Mouse (Mus musculus) adrenal gland, postnatal 36 days (tissue): Measurements from ENCODE around the gene Fam160b1. TPM values are rescaled to one million over a fixed set of nuclear protein-coding genes. Genes with fewer than 3 reads are reported as not detected.

Experiments used
- DNase-seq, 2 experiments: peaks; one replicate each; pipeline ENCODE4 v3.0.0; 2021; ENCODE audit warnings: mixed read lengths in 1 of 2
- total RNA-seq, 2 experiments: library from RNA; stranded (reverse); gene quantifications; 2 replicates each; pipeline ENCODE4 v1.2.3; 2021

Fam160b1 gene
- total RNA-seq, 2 experiments from 2014 or later = 20.8 to 21.0 TPM

GRCm38 (mm10) chr19:57343860-57344259, 16.6 kb upstream of the Fam160b1 start:
- no peak for DNase-seq

- DNase-seq = no peak
Observed at GRCm38 (mm10) chr19:57344678-57345077, 15.8 kb upstream of the Fam160b1 start.

GRCm38 (mm10) chr19:57349096-57349495, 11.4 kb upstream of the Fam160b1 start:
- DNase-seq = no peak

GRCm38 (mm10) chr19:57352337-57352935, 8.0 kb upstream of the Fam160b1 start:
- no peak for DNase-seq

DNA sequence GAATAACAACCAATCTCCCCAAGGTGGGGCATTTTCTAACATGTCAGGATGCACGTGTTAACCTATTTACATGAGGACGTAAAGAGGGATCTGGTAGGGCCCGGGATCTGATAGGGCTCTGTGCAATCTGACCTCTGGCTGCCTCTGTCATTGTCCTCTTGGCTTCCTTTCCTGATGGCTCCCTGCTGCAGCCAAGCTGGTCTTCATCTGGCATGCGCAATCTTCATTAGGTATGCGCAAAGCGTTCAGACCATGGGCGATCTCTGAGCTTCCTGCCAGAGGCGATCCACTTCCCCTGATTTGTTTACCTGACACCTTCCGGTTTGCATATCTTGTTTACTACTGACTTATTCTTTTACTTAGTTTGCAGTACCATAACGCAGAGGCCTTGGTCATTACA, 7.3 kb upstream of the Fam160b1 start:
- no peak for DNase-seq

- DNase-seq = no peak
Observed at GRCm38 (mm10) chr19:57354050-57354449, 6.4 kb upstream of the Fam160b1 start.

- no peak for DNase-seq
Observed at GRCm38 (mm10) chr19:57354715-57355114, 5.8 kb upstream of the Fam160b1 start.

DNA sequence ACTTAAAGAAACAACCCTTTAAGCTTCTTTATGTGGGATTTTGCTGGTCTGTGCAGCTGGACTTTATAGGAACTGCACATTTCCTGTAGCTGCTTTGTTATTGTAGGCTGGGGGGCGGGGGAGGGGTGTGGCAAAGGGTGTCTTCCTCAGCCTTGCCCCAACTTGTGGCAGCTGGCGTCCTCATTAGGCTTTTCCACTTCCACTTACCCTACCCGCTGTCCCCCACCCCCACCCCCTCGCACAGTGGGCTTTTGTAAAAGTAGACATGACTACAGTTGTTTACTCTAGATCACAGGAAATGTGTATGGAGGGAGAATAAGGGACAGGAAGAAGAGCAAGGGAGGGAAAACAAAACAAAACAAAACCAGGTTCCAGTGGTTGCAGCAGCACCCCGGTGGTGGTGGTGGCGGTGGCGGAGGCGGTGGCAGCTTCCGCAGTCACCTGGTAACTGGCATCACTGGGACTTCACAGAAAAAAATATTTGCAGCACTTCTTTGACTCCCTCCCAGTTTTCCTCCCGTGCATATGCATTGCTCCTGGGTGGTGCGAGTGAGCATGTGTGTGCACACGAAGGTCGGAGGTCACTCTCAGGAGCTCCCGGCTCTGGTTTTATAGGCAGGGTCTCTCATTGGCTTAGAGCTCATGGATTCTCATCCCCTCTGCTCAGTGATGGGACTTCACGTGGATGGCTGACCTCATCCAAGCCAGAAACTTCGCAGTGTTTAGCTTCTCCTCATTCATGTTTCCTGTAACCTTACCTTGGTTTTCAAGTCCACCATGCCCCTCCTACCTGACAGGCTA, 4.8 kb upstream of the Fam160b1 start:
- no peak for DNase-seq

GRCm38 (mm10) chr19:57356273-57356672, 4.2 kb upstream of the Fam160b1 start:
- DNase-seq = no peak

DNA sequence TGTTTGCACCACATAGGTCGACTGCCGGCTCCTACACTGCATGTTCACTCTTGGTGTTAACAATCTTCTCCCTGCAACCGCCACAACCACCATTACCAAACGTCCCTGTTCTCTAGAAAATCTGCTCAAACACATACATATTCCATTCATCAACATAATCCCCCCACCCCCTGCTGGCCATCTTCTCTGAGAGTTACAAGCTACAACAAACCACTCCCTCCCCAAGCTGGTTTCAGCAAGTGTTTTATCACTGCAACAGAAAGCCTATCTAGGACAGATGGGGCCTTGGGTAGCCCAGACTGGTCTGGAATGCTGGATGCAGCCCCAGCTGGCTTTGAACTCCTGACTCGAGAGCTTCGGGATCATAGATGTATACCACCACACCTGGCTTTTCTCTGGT, 3.2 kb upstream of the Fam160b1 start:
- no peak for DNase-seq

GRCm38 (mm10) chr19:57357811-57358210, 2.7 kb upstream of the Fam160b1 start:
- DNase-seq = no peak

DNA sequence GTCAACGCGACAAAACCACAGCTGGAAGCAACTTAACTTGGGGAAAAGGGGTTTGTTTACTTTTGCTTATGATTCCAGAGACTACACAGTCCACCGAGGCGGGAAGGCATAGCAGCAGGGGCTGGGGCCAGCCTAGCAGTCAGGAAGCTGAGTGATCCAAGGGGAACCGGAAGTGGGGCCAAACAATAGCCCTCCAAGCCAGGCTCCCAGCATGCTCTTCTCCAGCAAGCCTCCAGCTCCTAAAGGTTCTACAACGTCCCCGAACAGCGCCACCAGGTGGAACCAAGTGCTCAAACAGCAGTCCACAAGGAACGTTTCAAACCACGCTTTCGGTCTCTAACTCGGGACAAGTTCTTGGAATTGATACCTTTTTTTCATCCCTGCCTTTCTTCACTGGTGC, 2.2 kb upstream of the Fam160b1 start:
- peak; percentile 59 to 84 for DNase-seq

GRCm38 (mm10) chr19:57358836-57359598, 1.5 kb upstream of the Fam160b1 start:
- no peak for DNase-seq

DNA sequence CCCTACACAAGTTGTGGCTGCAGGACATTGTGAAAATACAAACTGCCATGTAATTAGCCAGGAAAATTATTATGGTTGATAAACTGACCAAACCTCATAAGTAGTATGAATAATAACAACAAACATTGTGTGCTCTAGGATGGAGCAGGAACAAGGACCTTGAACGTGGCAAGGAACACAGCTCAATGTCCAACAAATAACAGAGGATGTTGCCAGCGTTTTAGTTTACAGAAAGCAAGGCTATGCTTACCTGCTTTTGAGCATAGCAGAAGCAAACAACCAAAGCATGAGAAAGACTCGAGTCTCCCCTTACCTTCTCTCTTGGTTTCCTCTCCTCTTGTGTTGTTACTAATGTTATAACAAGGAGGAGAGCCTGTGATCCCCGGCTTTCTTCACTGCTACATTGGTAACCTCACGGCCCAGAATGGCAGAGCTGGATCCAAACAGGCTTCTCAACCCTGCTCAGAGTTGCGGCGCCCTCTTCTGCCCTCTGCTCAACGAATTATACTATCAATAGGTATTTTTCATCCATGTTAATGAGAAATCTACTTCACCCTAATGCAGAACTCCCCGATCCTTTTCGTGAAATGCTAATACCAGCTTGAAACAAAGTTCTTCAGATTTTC, 666 bp upstream of the Fam160b1 start:
- peak in 1 of 2 experiments; percentile 32 for DNase-seq

GRCm38 (mm10) chr19:57361131-57361938, 855 bp downstream of the Fam160b1 start:
- peak; percentile 60 to 74 for DNase-seq

DNA sequence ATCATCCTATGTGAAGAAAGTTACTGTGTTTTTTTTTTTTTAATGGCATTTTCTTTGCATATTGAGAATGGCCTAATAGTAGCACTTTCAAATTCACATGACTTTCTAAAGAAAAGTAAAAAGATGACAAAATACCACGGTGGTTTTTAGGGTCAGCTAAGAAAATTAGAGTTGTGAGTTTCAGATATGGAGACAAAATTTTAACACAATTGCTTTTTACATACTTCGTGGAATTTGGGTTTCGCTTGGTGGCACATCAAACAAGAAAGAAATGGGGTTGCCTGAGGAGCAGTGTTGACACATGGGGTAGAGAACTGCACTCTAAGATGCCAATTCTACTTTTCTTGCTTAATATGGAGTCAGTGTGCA, 1.4 kb downstream of the Fam160b1 start:
- DNase-seq = no peak

- DNase-seq = peak in 1 of 2 experiments; percentile 36
Observed at GRCm38 (mm10) chr19:57362586-57362985, 2.1 kb downstream of the Fam160b1 start.

- no peak for DNase-seq
Observed at GRCm38 (mm10) chr19:57363076-57363475, 2.6 kb downstream of the Fam160b1 start.

- DNase-seq = no peak
Observed at GRCm38 (mm10) chr19:57363538-57363937, 3.1 kb downstream of the Fam160b1 start.

- peak; percentile 47 to 67 for DNase-seq
Observed at GRCm38 (mm10) chr19:57364942-57365673, 4.6 kb downstream of the Fam160b1 start.

- no peak for DNase-seq
Observed at GRCm38 (mm10) chr19:57366007-57366406, 5.5 kb downstream of the Fam160b1 start.
